Mouse (Mus musculus): Measurements from ENCODE around the gene Hemk1. TPM values are rescaled to one million over a fixed set of nuclear protein-coding genes. Genes with fewer than 3 reads are reported as not detected.

The Hemk1 gene
- total RNA-seq, 1 experiment: 29.1 TPM

DNA sequence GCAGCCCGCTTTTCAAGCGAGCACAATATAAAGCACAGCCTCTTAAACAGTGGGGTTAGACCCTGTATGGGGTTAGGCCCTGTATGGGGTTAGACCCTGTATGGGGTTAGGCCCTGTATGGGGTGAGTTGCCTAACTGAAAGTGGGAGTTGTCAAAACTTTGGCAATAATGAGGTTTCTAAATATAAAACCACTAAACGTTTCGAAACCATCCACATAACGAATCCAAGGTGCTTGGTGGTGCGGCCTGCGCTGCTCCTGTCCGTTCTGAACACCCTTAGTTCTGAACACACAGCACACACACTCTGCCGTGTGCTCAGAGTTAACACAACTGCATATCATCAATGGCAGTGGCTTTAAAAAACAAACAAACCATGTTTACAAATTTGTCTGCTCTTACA lies 55.2 kb downstream of the Hemk1 start:
- DNase-seq (ENCODE audit: low read depth, low spot score): no peak
- no peak overlapping the region for H3K27ac ChIP-seq (ENCODE audit: insufficient read depth, low read depth, low read length, poor library complexity, severe bottlenecking)
- H3K4me3 ChIP-seq (ENCODE audit: insufficient read depth in 1 of 2, low read depth in 1 of 2, low read length in 2 of 2, poor library complexity in 1 of 2, severe bottlenecking in 1 of 2): no peak overlapping the region
- peaks cover 12% of the 10 kb centered on the region; the same call in 1 of the 2 replicates for H3K36me3 ChIP-seq (ENCODE audit: control insufficient read depth, insufficient read depth, low read length, poor library complexity, severe bottlenecking)
- H3K9ac ChIP-seq (ENCODE audit: insufficient read depth, low read depth, low read length, poor library complexity, severe bottlenecking): no peak overlapping the region
- H3K9me3 ChIP-seq (ENCODE audit: control insufficient read depth, insufficient read depth, low read depth, low read length): no peaks in the 10 kb centered on the region
- peaks cover 6 to 49% of the 10 kb centered on the region in 2 experiments; a peak in 3 of 4 replicates for H3K4me1 ChIP-seq (ENCODE audit: control insufficient read depth in 2 of 2, insufficient read depth in 2 of 2, low read length in 2 of 2, poor library complexity in 1 of 2)
- in situ Hi-C loops (cut with MboI; ENCODE audit: low sequenced_read_pairs in 2 of 2, unreplicated experiment in 2 of 2): no loop called here
- TF ChIP-seq CHD2 (IDR thresholded peaks at IDR 0.05; ENCODE audit: low read depth, low read length) (no peak), MAFK (IDR thresholded peaks at IDR 0.05; ENCODE audit: insufficient read depth, low read depth, low read length) (no peak), HCFC1 (IDR thresholded peaks at IDR 0.05; ENCODE audit: borderline replicate concordance, insufficient read depth, low read length) (no peak), ZC3H11A (IDR thresholded peaks at IDR 0.05; ENCODE audit: borderline replicate concordance, low read depth, low read length) (no peak), ZNF384 (IDR thresholded peaks at IDR 0.05; ENCODE audit: low read depth, low read length) (no peak)

- Histone ChIP-seq H3K9ac (ENCODE audit: insufficient read depth, low read depth, low read length, poor library complexity, severe bottlenecking) (no peak overlapping the region), H3K4me1 (ENCODE audit: control insufficient read depth in 2 of 2, insufficient read depth in 2 of 2, low read length in 2 of 2, poor library complexity in 1 of 2) (peaks cover 7 to 43% of the 10 kb centered on the region in 2 experiments; a peak in 3 of 4 replicates), H3K27ac (ENCODE audit: insufficient read depth, low read depth, low read length, poor library complexity, severe bottlenecking) (peak overlapping the region; percentile 83; the same call in 1 of the 2 replicates), H3K4me3 (ENCODE audit: insufficient read depth in 1 of 2, low read depth in 1 of 2, low read length in 2 of 2, poor library complexity in 1 of 2, severe bottlenecking in 1 of 2) (no peak overlapping the region), H3K36me3 (ENCODE audit: control insufficient read depth, insufficient read depth, low read length, poor library complexity, severe bottlenecking) (peaks cover 8% of the 10 kb centered on the region; the same call in 1 of the 2 replicates), H3K9me3 (ENCODE audit: control insufficient read depth, insufficient read depth, low read depth, low read length) (no peaks in the 10 kb centered on the region)
- no peak for DNase-seq (ENCODE audit: low read depth, low spot score)
- in situ Hi-C loops (cut with MboI; ENCODE audit: low sequenced_read_pairs in 2 of 2, unreplicated experiment in 2 of 2): no loop called here
- TF ChIP-seq ZNF384 (IDR thresholded peaks at IDR 0.05; ENCODE audit: low read depth, low read length): no peak
- no peak for TF ChIP-seq ZC3H11A (IDR thresholded peaks at IDR 0.05; ENCODE audit: borderline replicate concordance, low read depth, low read length)
- no peak for TF ChIP-seq CHD2 (IDR thresholded peaks at IDR 0.05; ENCODE audit: low read depth, low read length)
- no peak for TF ChIP-seq MAFK (IDR thresholded peaks at IDR 0.05; ENCODE audit: insufficient read depth, low read depth, low read length)
- no peak for TF ChIP-seq HCFC1 (IDR thresholded peaks at IDR 0.05; ENCODE audit: borderline replicate concordance, insufficient read depth, low read length)
These were observed 56.7 kb downstream of the Hemk1 start for GRCm38 (mm10) chr9:107281241-107281987.

DNA sequence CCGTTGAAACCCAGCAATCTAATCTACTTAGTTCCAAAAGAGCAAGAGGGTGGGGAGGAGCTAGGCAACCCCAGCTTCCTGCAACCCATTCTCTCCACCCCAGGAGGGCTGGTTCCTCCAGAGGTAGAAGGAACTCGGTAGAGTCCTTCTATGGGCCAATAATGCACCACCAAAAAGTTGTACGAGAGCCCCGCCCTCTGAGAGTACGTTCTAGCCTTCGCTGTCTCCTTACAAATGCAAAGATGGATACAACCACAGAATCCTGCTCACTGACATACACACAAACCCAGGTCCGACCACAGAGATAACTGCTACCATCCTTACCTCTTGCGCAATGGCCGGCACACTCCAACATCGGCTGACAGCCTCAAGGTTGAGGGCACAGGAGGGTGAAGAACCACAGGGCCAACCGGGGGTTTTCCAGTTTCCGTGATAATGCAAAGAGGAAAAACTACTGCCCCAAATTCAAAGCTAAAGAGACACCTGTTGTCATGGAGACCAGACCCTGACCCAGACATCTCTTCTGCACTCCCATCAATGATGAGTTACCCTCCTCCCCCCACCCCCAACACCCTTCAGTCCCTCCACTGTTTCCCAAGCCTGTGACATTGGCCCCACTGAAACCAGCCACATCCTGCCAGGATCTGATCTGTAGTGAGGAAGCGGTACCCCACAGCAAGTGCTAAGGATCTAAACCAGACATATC lies 57.7 kb downstream of the Hemk1 start:
- Histone ChIP-seq H3K4me1 (ENCODE audit: control insufficient read depth in 2 of 2, insufficient read depth in 2 of 2, low read length in 2 of 2, poor library complexity in 1 of 2) (peaks cover 7 to 37% of the 10 kb centered on the region in 2 experiments; a peak in 3 of 4 replicates), H3K36me3 (ENCODE audit: control insufficient read depth, insufficient read depth, low read length, poor library complexity, severe bottlenecking) (peaks cover 6% of the 10 kb centered on the region; the same call in 1 of the 2 replicates), H3K9me3 (ENCODE audit: control insufficient read depth, insufficient read depth, low read depth, low read length) (no peaks in the 10 kb centered on the region), H3K27ac (ENCODE audit: insufficient read depth, low read depth, low read length, poor library complexity, severe bottlenecking) (peak overlapping the region; percentile 83), H3K9ac (ENCODE audit: insufficient read depth, low read depth, low read length, poor library complexity, severe bottlenecking) (no peak overlapping the region), H3K4me3 (ENCODE audit: insufficient read depth in 1 of 2, low read depth in 1 of 2, low read length in 2 of 2, poor library complexity in 1 of 2, severe bottlenecking in 1 of 2) (peak overlapping the region; percentile 24; a peak in 2 of 4 replicates)
- TF ChIP-seq CHD2 (IDR thresholded peaks at IDR 0.05; ENCODE audit: low read depth, low read length) (no peak), ZNF384 (IDR thresholded peaks at IDR 0.05; ENCODE audit: low read depth, low read length) (no peak), MAFK (IDR thresholded peaks at IDR 0.05; ENCODE audit: insufficient read depth, low read depth, low read length) (no peak), HCFC1 (IDR thresholded peaks at IDR 0.05; ENCODE audit: borderline replicate concordance, insufficient read depth, low read length) (no peak), ZC3H11A (IDR thresholded peaks at IDR 0.05; ENCODE audit: borderline replicate concordance, low read depth, low read length) (no peak)
- DNase-seq (ENCODE audit: low read depth, low spot score): peak; percentile 62
- in situ Hi-C loops (cut with MboI; ENCODE audit: low sequenced_read_pairs in 2 of 2, unreplicated experiment in 2 of 2): no loop called here

- H3K9me3 ChIP-seq (ENCODE audit: control insufficient read depth, insufficient read depth, low read depth, low read length): no peaks in the 10 kb centered on the region
- H3K27ac ChIP-seq (ENCODE audit: insufficient read depth, low read depth, low read length, poor library complexity, severe bottlenecking): peak overlapping the region; percentile 82
- peak overlapping the region; percentile 14 to 24; a peak in 1 of 4 replicates for H3K4me3 ChIP-seq (ENCODE audit: insufficient read depth in 1 of 2, low read depth in 1 of 2, low read length in 2 of 2, poor library complexity in 1 of 2, severe bottlenecking in 1 of 2)
- DNase-seq (ENCODE audit: low read depth, low spot score): peak; percentile 54
- H3K36me3 ChIP-seq (ENCODE audit: control insufficient read depth, insufficient read depth, low read length, poor library complexity, severe bottlenecking): peaks cover 7% of the 10 kb centered on the region; the same call in 1 of the 2 replicates
- peaks cover 7 to 33% of the 10 kb centered on the region in 2 experiments; a peak in 3 of 4 replicates for H3K4me1 ChIP-seq (ENCODE audit: control insufficient read depth in 2 of 2, insufficient read depth in 2 of 2, low read length in 2 of 2, poor library complexity in 1 of 2)
- in situ Hi-C loops (cut with MboI; ENCODE audit: low sequenced_read_pairs in 2 of 2, unreplicated experiment in 2 of 2): no loop called here
- TF ChIP-seq HCFC1 (IDR thresholded peaks at IDR 0.05; ENCODE audit: borderline replicate concordance, insufficient read depth, low read length) (no peak), MAFK (IDR thresholded peaks at IDR 0.05; ENCODE audit: insufficient read depth, low read depth, low read length) (no peak), ZNF384 (IDR thresholded peaks at IDR 0.05; ENCODE audit: low read depth, low read length) (no peak), CHD2 (IDR thresholded peaks at IDR 0.05; ENCODE audit: low read depth, low read length) (no peak), ZC3H11A (IDR thresholded peaks at IDR 0.05; ENCODE audit: borderline replicate concordance, low read depth, low read length) (no peak)
- no peak overlapping the region for H3K9ac ChIP-seq (ENCODE audit: insufficient read depth, low read depth, low read length, poor library complexity, severe bottlenecking)
These were observed 58.5 kb downstream of the Hemk1 start for GRCm38 (mm10) chr9:107279378-107280321.

Data from ES-E14 (cell line).